Mouse (Mus musculus) cerebellum, adult 18-20 months (tissue): ENCODE results near the gene Tmem167.
"Not testable (repeated sequence)": the region's sequence is repeated elsewhere in the genome, so short reads cannot be mapped to it uniquely, and the experiment has no call there.

Source experiments
- DNase-seq, 2 experiments: peaks; one replicate each; pipeline ENCODE4 v3.0.0; 2021

Tmem167 gene

GRCm38 (mm10) chr13:90088962-90089824 lies at the start of gene Tmem167, which contains the start of gene Xrcc4:
Gene Tmem167, plus strand, starts transcription at chr13:90089123.
Gene Xrcc4, minus strand, starts transcription at chr13:90089608.
- DNase-seq, result peak; percentile 97 to 99

- DNase-seq, result no peak
Observed at GRCm38 (mm10) chr13:90039613-90040012, 49.3 kb upstream of the Tmem167 start.

GRCm38 (mm10) chr13:90051735-90052134 lies 37.2 kb upstream of the Tmem167 start:
- DNase-seq, result no peak

GRCm38 (mm10) chr13:90052408-90052807 lies 36.5 kb upstream of the Tmem167 start:
- DNase-seq, result no peak

GRCm38 (mm10) chr13:90061877-90062276 lies 27.0 kb upstream of the Tmem167 start:
- DNase-seq, result no peak

GRCm38 (mm10) chr13:90089825-90090183 lies 881 bp downstream of the Tmem167 start:
- no peak for DNase-seq

- no peak for DNase-seq
Observed at GRCm38 (mm10) chr13:90101514-90101913, 12.6 kb downstream of the Tmem167 start.

GRCm38 (mm10) chr13:90106139-90106538 lies 17.2 kb downstream of the Tmem167 start:
- DNase-seq, result no peak

GRCm38 (mm10) chr13:90108746-90109145 lies 19.8 kb downstream of the Tmem167 start:
- not testable (repeated sequence) for DNase-seq

GRCm38 (mm10) chr13:90111681-90112080 lies 22.8 kb downstream of the Tmem167 start:
- no peak for DNase-seq

GRCm38 (mm10) chr13:90136156-90136910 lies 47.4 kb downstream of the Tmem167 start:
- peak in 1 of 2 experiments; percentile 3 for DNase-seq

- no peak for DNase-seq
Observed at GRCm38 (mm10) chr13:90141681-90142080, 52.8 kb downstream of the Tmem167 start.

GRCm38 (mm10) chr13:90143245-90143644 lies 54.3 kb downstream of the Tmem167 start:
- no peak for DNase-seq

- DNase-seq, result no peak
Observed at GRCm38 (mm10) chr13:90151881-90152280, 63.0 kb downstream of the Tmem167 start.

- no peak for DNase-seq
Observed at GRCm38 (mm10) chr13:90152536-90153273, 63.8 kb downstream of the Tmem167 start.

GRCm38 (mm10) chr13:90164147-90164546 lies 75.2 kb downstream of the Tmem167 start:
- DNase-seq, result no peak

GRCm38 (mm10) chr13:90167044-90167443 lies 78.1 kb downstream of the Tmem167 start:
- DNase-seq, result no peak

- DNase-seq, result no peak
Observed at GRCm38 (mm10) chr13:90170100-90170781, 81.3 kb downstream of the Tmem167 start.

GRCm38 (mm10) chr13:90170782-90171179 lies 81.9 kb downstream of the Tmem167 start:
- no peak for DNase-seq

- DNase-seq, result no peak
Observed at GRCm38 (mm10) chr13:90171390-90171789, 82.5 kb downstream of the Tmem167 start.

- DNase-seq, result no peak
Observed at GRCm38 (mm10) chr13:90175662-90176061, 86.7 kb downstream of the Tmem167 start.

GRCm38 (mm10) chr13:90182262-90182661 lies 93.3 kb downstream of the Tmem167 start:
- DNase-seq, result no peak

- DNase-seq, result no peak
Observed at GRCm38 (mm10) chr13:90183536-90183935, 94.6 kb downstream of the Tmem167 start.
